Comparison of ENCODE assay signal across 9 mouse cellular contexts in genomic region chr7:70331243-70332063, GRCm38 (mm10). TPM values are rescaled to one million over a fixed set of nuclear protein-coding genes. Genes with fewer than 3 reads are reported as not detected.
DNase-seq lines count a peak whose midpoint lies in the region; ATAC-seq and TF ChIP-seq lines count a peak whose summit lies in the region.
"Had no signal": no experiment of that assay in that cellular context is flagged by ENCODE, and none has a peak within 500 bp of the region (broad histone marks: within the 10 kb centered on the region; RNA-seq: fewer than 3 reads in every experiment).

No protein-coding gene starts in this region.

- WGBS in embryonic facial prominence, embryonic 15.5 days, result under 1% methylated on average over 48 of the region's 48 CpGs
- under 1% methylated on average over 48 of the region's 48 CpGs for WGBS in hindbrain, embryonic 16.5 days
- 1% methylated on average over 48 of the region's 48 CpGs for WGBS in liver, embryonic 12.5 days (ENCODE audit: insufficient replicate concordance)
- WGBS in neural tube, embryonic 13.5 days, result under 1% methylated on average over 48 of the region's 48 CpGs

- no peak overlapping the region for H3K27ac ChIP-seq in left cerebral cortex, adult 2 months
- H3K27ac ChIP-seq in embryonic facial prominence, embryonic 15.5 days (replicated peaks), result no peak overlapping the region
- peak overlapping the region; percentile 2 for H3K27ac ChIP-seq in hindbrain, embryonic 16.5 days (ENCODE audit: low read depth, low read length)
- no peak overlapping the region for H3K27ac ChIP-seq in liver, embryonic 12.5 days
- 0 out of 2 replicates have a peak overlapping the region, but pooled peaks have one; percentile 46 for H3K27ac ChIP-seq in neural tube, embryonic 13.5 days (replicated peaks)

- peaks cover 94% of the 10 kb centered on the region for H3K27me3 ChIP-seq in embryonic facial prominence, embryonic 15.5 days
- peaks cover 43% of the 10 kb centered on the region for H3K27me3 ChIP-seq in hindbrain, embryonic 16.5 days (replicated peaks; ENCODE audit: control insufficient read depth, insufficient read depth, low read length)
- peaks cover 99% of the 10 kb centered on the region for H3K27me3 ChIP-seq in liver, embryonic 12.5 days (replicated peaks)
- H3K27me3 ChIP-seq in neural tube, embryonic 13.5 days, result peaks cover 95% of the 10 kb centered on the region

- H3K4me2 ChIP-seq in embryonic facial prominence, embryonic 15.5 days (replicated peaks), result peak overlapping the region; percentile 75
- H3K4me2 ChIP-seq in hindbrain, embryonic 16.5 days (ENCODE audit: low read length), result peak overlapping the region; percentile 66
- H3K4me2 ChIP-seq in liver, embryonic 12.5 days, result peak overlapping the region; percentile 48
- peak overlapping the region; percentile 62 for H3K4me2 ChIP-seq in neural tube, embryonic 13.5 days

- H3K9ac ChIP-seq in embryonic facial prominence, embryonic 15.5 days, result no peak overlapping the region
- peak overlapping the region; percentile 53 for H3K9ac ChIP-seq in hindbrain, embryonic 16.5 days (ENCODE audit: low read depth, low read length)
- H3K9ac ChIP-seq in liver, embryonic 12.5 days, result no peak overlapping the region
- peak overlapping the region; percentile 60 for H3K9ac ChIP-seq in neural tube, embryonic 13.5 days

- peaks cover 25% of the 10 kb centered on the region for H3K4me1 ChIP-seq in embryonic facial prominence, embryonic 15.5 days
- peaks cover 3% of the 10 kb centered on the region for H3K4me1 ChIP-seq in hindbrain, embryonic 16.5 days (ENCODE audit: control insufficient read depth, insufficient read depth, low read depth, low read length)
- no peaks in the 10 kb centered on the region; the same call in 1 of the 2 replicates for H3K4me1 ChIP-seq in liver, embryonic 12.5 days
- H3K4me1 ChIP-seq in neural tube, embryonic 13.5 days (replicated peaks), result peaks cover 26% of the 10 kb centered on the region

- H3K9me3 ChIP-seq in embryonic facial prominence, embryonic 15.5 days (replicated peaks), result no peaks in the 10 kb centered on the region
- H3K9me3 ChIP-seq in hindbrain, embryonic 16.5 days (ENCODE audit: control insufficient read depth, low read length), result no peaks in the 10 kb centered on the region
- no peaks in the 10 kb centered on the region for H3K9me3 ChIP-seq in liver, embryonic 12.5 days (replicated peaks)
- H3K9me3 ChIP-seq in neural tube, embryonic 13.5 days, result no peaks in the 10 kb centered on the region

- H3K36me3 ChIP-seq in embryonic facial prominence, embryonic 15.5 days, result no peaks in the 10 kb centered on the region
- no peaks in the 10 kb centered on the region for H3K36me3 ChIP-seq in hindbrain, embryonic 16.5 days (ENCODE audit: control insufficient read depth, insufficient read depth, low read length)
- no peaks in the 10 kb centered on the region for H3K36me3 ChIP-seq in liver, embryonic 12.5 days
- H3K36me3 ChIP-seq in neural tube, embryonic 13.5 days, result no peaks in the 10 kb centered on the region

- 0 out of 2 replicates have a peak, but pooled peaks have one; percentile 53 for ATAC-seq in embryonic facial prominence, embryonic 15.5 days (ENCODE audit: insufficient number of reproducible peaks, low FRiP score, low TSS enrichment, low read depth)
- ATAC-seq in hindbrain, embryonic 16.5 days, result peak; percentile 66
- ATAC-seq in liver, embryonic 12.5 days, result no peak
- ATAC-seq in neural tube, embryonic 13.5 days (ENCODE audit: low read depth), result peak; percentile 72

- TF ChIP-seq CTCF in left cerebral cortex, adult 2 months (IDR thresholded peaks at IDR 0.05), result no peak

- H3K4me3 ChIP-seq in left cerebral cortex, adult 2 months, result peak overlapping the region; percentile 27
- H3K4me3 ChIP-seq in embryonic facial prominence, embryonic 15.5 days (replicated peaks), result peak overlapping the region; percentile 41
- peak overlapping the region; percentile 40 for H3K4me3 ChIP-seq in hindbrain, embryonic 16.5 days (ENCODE audit: low read length)
- peak overlapping the region; percentile 32 for H3K4me3 ChIP-seq in liver, embryonic 12.5 days
- peak overlapping the region; percentile 38 for H3K4me3 ChIP-seq in neural tube, embryonic 13.5 days

- intact Hi-C loops in left cerebral cortex, adult 2 months (cut with DNase I), result loop anchor here (5.0 to 10.0 kb wide), 4 partner anchors 157 to 1747 kb away; no protein-coding TSS in a partner anchor
- intact Hi-C loops in left cerebral cortex, postnatal 14 days (cut with DNase I), result loop anchor here (5.0 kb wide), 1 partner anchor 519 kb away; no protein-coding TSS in a partner anchor

- DNase-seq in left cerebral cortex, adult 2 months (ENCODE audit: extremely low spot score in 1 of 2, low spot score in 2 of 2), result peak in 1 of 2 experiments; percentile 59
- no peak for DNase-seq in left cerebral cortex, postnatal 14 days (ENCODE audit: low spot score in 2 of 2)
- no peak for DNase-seq in layer of hippocampus, adult 9-10 months (ENCODE audit: low spot score)
- DNase-seq in spleen, adult 12 weeks (ENCODE audit: low spot score), result no peak

RNA-seq across cellular contexts. Expression of gene Nr2f2, which starts 35.1 kb away (rescaled TPM):
- total RNA-seq in left cerebral cortex, adult 2 months (2021), result 10 to 100 TPM; 38.9 to 45.2 TPM
- 10 to 100 TPM; 36.7 to 46.6 TPM for total RNA-seq in left cerebral cortex, postnatal 14 days (2021)
- 32.3 and 35.6 TPM in 2 replicates for polyA plus RNA-seq in embryonic facial prominence, embryonic 15.5 days (2015; fragmentation: Nextera tagmentation; extraction: Ambion mirVana)
- polyA plus RNA-seq in hindbrain, embryonic 16.5 days (2015; fragmentation: Nextera tagmentation; extraction: Ambion mirVana), result 63.1 and 68.9 TPM in 2 replicates
- polyA plus RNA-seq in liver, embryonic 12.5 days (2016; fragmentation: Nextera tagmentation; extraction: Ambion mirVana), result 23.3 and 26.8 TPM in 2 replicates
- polyA plus RNA-seq in neural tube, embryonic 13.5 days (2015; fragmentation: Nextera tagmentation; extraction: Ambion mirVana), result 85.5 and 87.8 TPM in 2 replicates
- total RNA-seq: MEL had no signal

Comparison
In these comparisons a context has a peak if more than half of its experiments do, and no peak if none do; other contexts are left out.
1. H3K27ac ChIP-seq: peak in hindbrain, embryonic 16.5 days (single experiment) and neural tube, embryonic 13.5 days (single experiment); none in left cerebral cortex, adult 2 months (single experiment), embryonic facial prominence, embryonic 15.5 days (single experiment) and liver, embryonic 12.5 days (single experiment).
2. H3K9ac ChIP-seq: peak in hindbrain, embryonic 16.5 days (single experiment) and neural tube, embryonic 13.5 days (single experiment); none in embryonic facial prominence, embryonic 15.5 days (single experiment) and liver, embryonic 12.5 days (single experiment).
3. Peak in every context shown above with its lines, with median percentiles within 50 percentile points of each other: H3K4me3 ChIP-seq and H3K4me2 ChIP-seq.